15 mouse cellular contexts compared by ENCODE assay signal in genomic region chr13:80000214-80000613, GRCm38 (mm10).
DNase-seq lines count a peak whose midpoint lies in the region; ATAC-seq lines count a peak whose summit lies in the region.
"Had no signal": no experiment of that assay in that cellular context is flagged by ENCODE, and none has a peak within 500 bp of the region (broad histone marks: within the 10 kb centered on the region; RNA-seq: fewer than 3 reads in every experiment).

No protein-coding gene starts in this region.

- H3K9me3 ChIP-seq in forebrain, embryonic 12.5 days, result no peaks in the 10 kb centered on the region
- no peaks in the 10 kb centered on the region for H3K9me3 ChIP-seq in hindbrain, embryonic 11.5 days (ENCODE audit: control insufficient read depth, low read length)
- H3K9me3 ChIP-seq in midbrain, embryonic 12.5 days, result no peaks in the 10 kb centered on the region
- no peaks in the 10 kb centered on the region for H3K9me3 ChIP-seq in neural tube, embryonic 15.5 days (replicated peaks)
- H3K9me3 ChIP-seq: lung, embryonic 15.5 days had no signal

- no peaks in the 10 kb centered on the region for H3K36me3 ChIP-seq in forebrain, embryonic 12.5 days (replicated peaks)
- H3K36me3 ChIP-seq in hindbrain, embryonic 11.5 days (ENCODE audit: control insufficient read depth, insufficient read depth, low read length), result no peaks in the 10 kb centered on the region
- no peaks in the 10 kb centered on the region for H3K36me3 ChIP-seq in midbrain, embryonic 12.5 days
- H3K36me3 ChIP-seq in neural tube, embryonic 15.5 days, result no peaks in the 10 kb centered on the region
- H3K36me3 ChIP-seq: lung, embryonic 15.5 days had no signal

- ATAC-seq in forebrain, embryonic 12.5 days (ENCODE audit: low FRiP score), result peak; percentile 53; the same call in 1 of the 2 replicates
- peak; percentile 86 for ATAC-seq in hindbrain, embryonic 11.5 days (ENCODE audit: low FRiP score)
- peak; percentile 74 for ATAC-seq in midbrain, embryonic 12.5 days (ENCODE audit: low FRiP score, low read depth)
- ATAC-seq in neural tube, embryonic 15.5 days (ENCODE audit: low FRiP score), result peak; percentile 85
- ATAC-seq in erythroblast, adult 5-6 weeks (replicated peaks; ENCODE audit: low FRiP score, poor library complexity, severe bottlenecking), result no peak
- no peak for ATAC-seq in frontal cortex, adult (ENCODE audit: low TSS enrichment)

- H3K9ac ChIP-seq in forebrain, embryonic 12.5 days, result no peak overlapping the region
- no peak overlapping the region for H3K9ac ChIP-seq in hindbrain, embryonic 11.5 days (ENCODE audit: low read depth, low read length)
- no peak overlapping the region for H3K9ac ChIP-seq in midbrain, embryonic 12.5 days (replicated peaks)
- no peak overlapping the region for H3K9ac ChIP-seq in neural tube, embryonic 15.5 days (replicated peaks)
- H3K9ac ChIP-seq: lung, embryonic 15.5 days had no signal

- H3K4me1 ChIP-seq in forebrain, embryonic 12.5 days, result peaks cover 4% of the 10 kb centered on the region; the same call in 1 of the 2 replicates
- no peaks in the 10 kb centered on the region for H3K4me1 ChIP-seq in hindbrain, embryonic 11.5 days (replicated peaks; ENCODE audit: control insufficient read depth, insufficient read depth, low read length)
- peaks cover 6% of the 10 kb centered on the region; the same call in 1 of the 2 replicates for H3K4me1 ChIP-seq in midbrain, embryonic 12.5 days
- no peaks in the 10 kb centered on the region for H3K4me1 ChIP-seq in neural tube, embryonic 15.5 days
- H3K4me1 ChIP-seq: lung, embryonic 15.5 days had no signal

- WGBS in forebrain, embryonic 12.5 days, result 52% methylated on average over 6 of the region's 6 CpGs
- WGBS in hindbrain, embryonic 11.5 days, result 32% methylated on average over 6 of the region's 6 CpGs
- WGBS in midbrain, embryonic 12.5 days, result 41% methylated on average over 6 of the region's 6 CpGs
- WGBS in neural tube, embryonic 15.5 days, result 23% methylated on average over 6 of the region's 6 CpGs

- no peak overlapping the region for H3K4me2 ChIP-seq in forebrain, embryonic 12.5 days
- no peak overlapping the region for H3K4me2 ChIP-seq in hindbrain, embryonic 11.5 days (replicated peaks; ENCODE audit: low read depth, low read length)
- H3K4me2 ChIP-seq in midbrain, embryonic 12.5 days (replicated peaks), result no peak overlapping the region
- no peak overlapping the region for H3K4me2 ChIP-seq in neural tube, embryonic 15.5 days
- H3K4me2 ChIP-seq: lung, embryonic 15.5 days had no signal

- no peaks in the 10 kb centered on the region for H3K27me3 ChIP-seq in forebrain, embryonic 12.5 days
- H3K27me3 ChIP-seq in hindbrain, embryonic 11.5 days (ENCODE audit: control insufficient read depth, insufficient read depth, low read length), result no peaks in the 10 kb centered on the region
- no peaks in the 10 kb centered on the region for H3K27me3 ChIP-seq in midbrain, embryonic 12.5 days
- H3K27me3 ChIP-seq in neural tube, embryonic 15.5 days (replicated peaks), result no peaks in the 10 kb centered on the region
- H3K27me3 ChIP-seq: lung, embryonic 15.5 days had no signal

- no peak overlapping the region for H3K4me3 ChIP-seq in forebrain, embryonic 12.5 days (replicated peaks)
- no peak overlapping the region for H3K4me3 ChIP-seq in hindbrain, embryonic 11.5 days (ENCODE audit: low read depth, low read length)
- H3K4me3 ChIP-seq in midbrain, embryonic 12.5 days, result no peak overlapping the region
- no peak overlapping the region for H3K4me3 ChIP-seq in neural tube, embryonic 15.5 days (replicated peaks)
- H3K4me3 ChIP-seq: erythroblast, embryonic 14.5 days; lung, embryonic 15.5 days had no signal

- no peak overlapping the region for H3K27ac ChIP-seq in forebrain, embryonic 12.5 days
- peak overlapping the region; percentile 68 for H3K27ac ChIP-seq in hindbrain, embryonic 11.5 days (ENCODE audit: low read depth, low read length)
- H3K27ac ChIP-seq in midbrain, embryonic 12.5 days (replicated peaks), result no peak overlapping the region
- H3K27ac ChIP-seq in neural tube, embryonic 15.5 days (replicated peaks), result no peak overlapping the region
- H3K27ac ChIP-seq: lung, embryonic 15.5 days had no signal

- peak; percentile 23 for DNase-seq in hindbrain, embryonic 11.5 days (ENCODE audit: low spot score)
- no peak for DNase-seq in lung, postnatal 10 days
- DNase-seq: adrenal gland, postnatal 36 days; gastrocnemius, postnatal 10 days; kidney, adult 18-20 months; kidney, postnatal 36 days; liver; thymus, postnatal 25 days had no signal

Comparison
In these comparisons a context has a peak if more than half of its experiments do, and no peak if none do; other contexts are left out.
1. ATAC-seq: peak in forebrain, embryonic 12.5 days (single experiment), hindbrain, embryonic 11.5 days (single experiment), midbrain, embryonic 12.5 days (single experiment) and neural tube, embryonic 15.5 days (single experiment); none in erythroblast, adult 5-6 weeks (single experiment) and frontal cortex, adult (single experiment).